Mouse (Mus musculus) heart, adult 2 months (tissue): ENCODE measurements around the gene Hjurp.

Source experiments
- CTCF ChIP-seq: fragments of 200-600 bp; IDR thresholded peaks from 2 replicates; pipeline ENCODE4 v1.8.1; 2022; ENCODE audit warnings: antibody characterized with exemption, mild to moderate bottlenecking, moderate library complexity
- EP300 ChIP-seq: fragments of 200-500 bp; IDR thresholded peaks from 2 replicates; pipeline ENCODE4 v1.6.1; 2011; ENCODE audit warnings: low read depth, low read length, control low read depth; ENCODE audit not compliant: insufficient read depth

DNA sequence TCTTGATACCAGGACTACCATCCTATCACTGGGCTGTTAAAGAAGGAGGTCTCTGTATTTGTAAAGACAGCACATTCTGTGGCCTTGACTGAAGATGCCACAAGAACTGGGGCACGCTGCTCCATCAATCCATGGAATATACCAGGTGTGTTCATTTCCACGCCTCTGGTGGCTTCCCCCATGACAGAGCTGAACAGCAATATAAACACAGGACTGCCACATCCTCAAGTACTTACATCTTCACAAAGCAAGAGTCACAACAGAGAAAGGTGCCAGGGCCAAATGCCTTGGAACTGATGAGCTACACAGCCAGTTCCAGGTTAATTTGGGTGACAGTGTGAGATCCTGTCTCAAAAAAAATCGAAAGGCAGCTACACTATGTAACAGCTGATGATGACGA is 3.6 kb downstream of the Hjurp start:
- TF ChIP-seq CTCF (no peak), EP300 (no peak)
